Mouse (Mus musculus) forebrain, embryonic 13.5 days (tissue): ENCODE measurements at regions not wholly inside any gene's neighbourhood (a gene's known extent, or its start where the extent isn't known, plus 50 kb on each side); places are given as distances from the start of the nearest gene placed in this dataset.

Source experiments
- ATAC-seq: fragments of 200-750 bp; cut with Nextera tagmentation; 2 replicates; pipeline ENCODE4 v1.8.0; 2017
- H3K27ac ChIP-seq: fragments of 300-500 bp; sonication (generic); 2 replicates; pipeline ENCODE4 v1.5.1; 2015; ENCODE audit warnings: inconsistent platforms, mild to moderate bottlenecking, moderate library complexity
- H3K27me3 ChIP-seq: fragments of 300-500 bp; sonication (generic); 2 replicates; pipeline ENCODE4 v1.6.1; 2015; ENCODE audit warnings: mild to moderate bottlenecking, inconsistent platforms
- H3K36me3 ChIP-seq: fragments of 300-500 bp; sonication (generic); 2 replicates; pipeline ENCODE4 v1.6.1; 2015; ENCODE audit warnings: mild to moderate bottlenecking, inconsistent platforms; ENCODE audit not compliant: poor library complexity, severe bottlenecking
- H3K4me1 ChIP-seq: fragments of 300-500 bp; sonication (generic); 2 replicates; pipeline ENCODE4 v1.6.1; 2015; ENCODE audit warnings: inconsistent platforms
- H3K4me2 ChIP-seq: fragments of 300-500 bp; sonication (generic); 2 replicates; pipeline ENCODE4 v1.6.1; 2015; ENCODE audit warnings: inconsistent platforms, mild to moderate bottlenecking, moderate library complexity
- H3K4me3 ChIP-seq: fragments of 300-500 bp; sonication (generic); 2 replicates; pipeline ENCODE4 v1.5.1; 2015; ENCODE audit warnings: mild to moderate bottlenecking, inconsistent platforms
- H3K9ac ChIP-seq: fragments of 300-500 bp; sonication (generic); 2 replicates; pipeline ENCODE4 v1.6.1; 2015; ENCODE audit warnings: mild to moderate bottlenecking, inconsistent platforms
- H3K9me3 ChIP-seq: fragments of 300-500 bp; sonication (generic); replicated peaks from 2 replicates; pipeline ENCODE4 v1.6.1; 2016; ENCODE audit warnings: inconsistent platforms
- WGBS: fragments of 180-500 bp; shearing (Covaris S2); methylation state at CpG from one replicate; pipeline ENCODE4 v1.1.7; 2015; 5-methylcytosine and 5-hydroxymethylcytosine counted together

GRCm38 (mm10) chr10:37623041-37623440 lies 484.3 kb upstream of the Marcks start:
- peaks cover 15% of the 10 kb centered on the region for H3K4me1 ChIP-seq
- H3K9me3 ChIP-seq: no peaks in the 10 kb centered on the region
- no peak overlapping the region for H3K4me3 ChIP-seq
- H3K36me3 ChIP-seq: no peaks in the 10 kb centered on the region
- H3K9ac ChIP-seq: no peak overlapping the region
- no peak overlapping the region for H3K4me2 ChIP-seq
- no peaks in the 10 kb centered on the region for H3K27me3 ChIP-seq
- ATAC-seq: no peak
- no peak overlapping the region for H3K27ac ChIP-seq

GRCm38 (mm10) chr10:37618606-37619005 lies 479.9 kb upstream of the Marcks start:
- Histone ChIP-seq H3K4me2 (no peak overlapping the region), H3K27ac (no peak overlapping the region), H3K4me1 (peaks cover 17% of the 10 kb centered on the region), H3K4me3 (no peak overlapping the region), H3K36me3 (no peaks in the 10 kb centered on the region), H3K27me3 (no peaks in the 10 kb centered on the region), H3K9me3 (no peaks in the 10 kb centered on the region), H3K9ac (no peak overlapping the region)
- ATAC-seq: no peak
- WGBS: 72% methylated on average over 1 of the region's 1 CpGs

DNA sequence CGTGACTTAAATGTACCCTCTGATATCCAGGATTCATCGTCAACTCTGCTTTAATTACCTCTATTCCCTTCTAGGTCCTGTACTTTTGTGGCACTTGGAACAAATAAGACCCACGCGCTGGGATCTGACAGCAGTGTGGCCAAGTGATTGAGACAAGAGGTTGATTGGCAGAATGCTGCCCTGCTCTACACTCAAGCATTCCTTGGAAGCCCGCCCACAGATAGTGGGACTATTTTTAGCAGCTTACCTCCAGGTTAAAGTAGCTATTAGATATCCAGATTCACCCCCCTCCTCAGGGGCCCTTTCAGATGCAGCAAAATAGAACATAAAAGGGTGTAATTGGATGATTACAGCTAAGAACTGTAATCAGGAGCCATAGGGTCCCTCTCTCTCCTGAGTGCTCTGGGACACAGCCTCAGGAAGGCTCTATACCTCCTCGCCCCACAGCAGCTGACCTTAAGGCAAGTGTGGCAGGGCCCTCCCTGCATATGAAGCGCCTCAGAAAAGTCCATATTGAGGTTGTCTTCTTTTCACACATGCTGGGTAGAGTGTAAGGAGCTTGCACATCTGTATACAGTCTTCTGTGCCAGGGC lies 479.1 kb upstream of the Marcks start:
- ATAC-seq: peak; percentile 45; the same call in 1 of the 2 replicates
- no peak overlapping the region for H3K27ac ChIP-seq
- 41% methylated on average over 7 of the region's 7 CpGs for WGBS

GRCm38 (mm10) chr10:37615926-37616691 lies 477.4 kb upstream of the Marcks start:
- WGBS: 66% methylated on average over 4 of the region's 4 CpGs
- no peak for ATAC-seq
- H3K4me3 ChIP-seq: no peak overlapping the region
- no peak overlapping the region for H3K9ac ChIP-seq
- no peaks in the 10 kb centered on the region for H3K27me3 ChIP-seq
- H3K4me1 ChIP-seq: peaks cover 17% of the 10 kb centered on the region
- H3K4me2 ChIP-seq: no peak overlapping the region
- H3K36me3 ChIP-seq: no peaks in the 10 kb centered on the region
- no peak overlapping the region for H3K27ac ChIP-seq
- no peaks in the 10 kb centered on the region for H3K9me3 ChIP-seq

More for the DNA sequence above, 479.1 kb upstream of the Marcks start:
- Histone ChIP-seq H3K4me3 (no peak overlapping the region), H3K4me1 (peaks cover 17% of the 10 kb centered on the region), H3K4me2 (no peak overlapping the region), H3K27me3 (no peaks in the 10 kb centered on the region), H3K9me3 (no peaks in the 10 kb centered on the region), H3K36me3 (no peaks in the 10 kb centered on the region), H3K9ac (no peak overlapping the region)

DNA sequence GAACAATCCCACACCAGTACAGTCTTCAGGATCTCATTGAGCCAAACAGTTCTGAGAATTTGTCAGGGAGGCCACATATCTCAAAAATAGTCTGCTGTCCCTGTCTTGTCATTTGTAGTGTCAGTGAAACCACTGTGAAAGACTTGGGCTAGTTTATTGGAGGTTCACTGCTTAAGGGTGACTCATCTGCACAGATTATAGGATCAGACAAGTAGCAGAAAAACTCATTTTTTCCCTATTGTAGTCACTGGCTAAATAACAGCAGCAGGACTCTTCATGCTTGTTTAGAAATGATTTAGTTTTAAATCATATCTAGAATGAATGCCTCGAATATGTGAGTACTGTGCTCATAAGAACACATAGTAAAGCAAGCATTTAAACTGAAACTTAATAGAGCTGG lies 475.2 kb upstream of the Marcks start:
- ATAC-seq: no peak
- 86% methylated on average over 1 of the region's 1 CpGs for WGBS

DNA sequence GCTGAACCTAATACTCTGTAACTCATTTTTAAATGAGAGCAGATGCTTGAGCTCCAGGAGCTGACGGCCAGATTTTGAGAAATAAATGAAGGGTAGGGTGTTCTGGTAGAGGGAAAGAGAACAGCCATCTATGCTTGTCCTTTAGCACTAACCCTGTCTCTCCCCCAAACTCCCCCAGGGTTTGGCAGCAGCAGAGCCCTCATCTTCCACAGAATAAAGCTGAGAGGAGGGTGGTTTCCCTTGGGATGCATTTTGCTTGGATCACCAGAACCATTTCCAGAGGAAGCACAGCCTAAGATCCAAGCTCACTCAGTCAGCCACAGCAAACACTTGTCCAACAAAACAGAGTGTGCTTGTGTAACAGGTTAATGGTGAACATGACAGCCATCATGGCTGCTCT lies 464.8 kb upstream of the Marcks start:
- WGBS: 80% methylated on average over 1 of the region's 1 CpGs
- no peak for ATAC-seq
- Histone ChIP-seq H3K9me3 (no peaks in the 10 kb centered on the region), H3K4me3 (no peak overlapping the region), H3K36me3 (no peaks in the 10 kb centered on the region), H3K27me3 (no peaks in the 10 kb centered on the region), H3K27ac (no peak overlapping the region), H3K4me1 (no peaks in the 10 kb centered on the region), H3K9ac (no peak overlapping the region), H3K4me2 (no peak overlapping the region)

More for the DNA sequence above, 475.2 kb upstream of the Marcks start:
- no peaks in the 10 kb centered on the region for H3K9me3 ChIP-seq
- no peaks in the 10 kb centered on the region for H3K36me3 ChIP-seq
- H3K27ac ChIP-seq: no peak overlapping the region
- H3K27me3 ChIP-seq: no peaks in the 10 kb centered on the region
- no peak overlapping the region for H3K4me2 ChIP-seq
- H3K9ac ChIP-seq: no peak overlapping the region
- peaks cover 17% of the 10 kb centered on the region for H3K4me1 ChIP-seq
- no peak overlapping the region for H3K4me3 ChIP-seq

GRCm38 (mm10) chr10:37602936-37603335 lies 464.2 kb upstream of the Marcks start:
- H3K27ac ChIP-seq: no peak overlapping the region
- no peak for ATAC-seq
- no peaks in the 10 kb centered on the region for H3K36me3 ChIP-seq
- H3K4me3 ChIP-seq: no peak overlapping the region
- WGBS: 82% methylated on average over 2 of the region's 2 CpGs
- H3K4me1 ChIP-seq: no peaks in the 10 kb centered on the region
- H3K9me3 ChIP-seq: no peaks in the 10 kb centered on the region
- H3K9ac ChIP-seq: no peak overlapping the region
- no peaks in the 10 kb centered on the region for H3K27me3 ChIP-seq
- H3K4me2 ChIP-seq: no peak overlapping the region

DNA sequence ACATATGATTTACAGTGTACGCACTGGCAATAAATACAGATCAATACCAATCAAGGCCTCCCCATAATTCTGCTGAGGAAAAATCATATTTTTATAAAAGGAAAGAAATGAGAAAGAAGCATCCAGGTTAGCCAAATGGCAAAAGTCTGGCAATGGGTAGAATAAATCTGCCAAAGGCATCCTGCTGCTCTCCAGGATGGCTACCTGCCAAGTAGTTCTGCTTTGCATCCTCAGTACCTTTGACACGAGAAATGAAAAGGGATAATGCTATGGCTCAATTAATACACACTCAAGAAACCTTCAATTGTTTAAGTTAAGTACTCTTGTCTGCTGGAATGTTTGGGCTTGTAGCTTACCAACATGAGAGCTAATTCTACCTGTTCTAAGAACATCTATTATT lies 451.2 kb upstream of the Marcks start:
- H3K27me3 ChIP-seq: no peaks in the 10 kb centered on the region
- ATAC-seq: no peak
- no peak overlapping the region for H3K27ac ChIP-seq
- 57% methylated on average over 2 of the region's 2 CpGs for WGBS
- H3K9me3 ChIP-seq: no peaks in the 10 kb centered on the region
- no peak overlapping the region for H3K9ac ChIP-seq
- H3K36me3 ChIP-seq: no peaks in the 10 kb centered on the region
- no peak overlapping the region for H3K4me2 ChIP-seq
- H3K4me3 ChIP-seq: no peak overlapping the region
- no peaks in the 10 kb centered on the region for H3K4me1 ChIP-seq

DNA sequence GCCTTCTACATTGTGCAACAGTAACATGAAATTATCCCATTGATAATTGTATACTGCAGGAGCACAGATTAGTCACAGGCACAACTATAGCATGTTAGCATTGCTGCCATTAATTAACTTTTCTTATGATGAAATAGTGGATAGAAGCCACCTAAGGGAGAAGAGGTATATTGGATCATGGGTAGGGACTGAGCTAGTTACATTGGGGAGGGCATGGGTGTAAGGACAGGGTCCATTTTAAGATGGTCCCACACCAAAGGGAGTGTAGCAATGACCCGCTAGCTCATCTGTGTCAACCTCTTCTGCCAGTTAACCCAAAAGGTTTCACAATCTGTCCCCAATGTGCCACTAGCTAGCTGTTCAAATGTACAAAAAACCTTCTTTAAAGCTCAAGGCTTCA lies 450.3 kb upstream of the Marcks start:
- Histone ChIP-seq H3K4me1 (no peaks in the 10 kb centered on the region), H3K27me3 (no peaks in the 10 kb centered on the region), H3K4me3 (no peak overlapping the region), H3K36me3 (no peaks in the 10 kb centered on the region), H3K4me2 (no peak overlapping the region), H3K27ac (no peak overlapping the region), H3K9me3 (no peaks in the 10 kb centered on the region), H3K9ac (no peak overlapping the region)
- no peak for ATAC-seq
- 100% methylated on average over 1 of the region's 1 CpGs for WGBS

GRCm38 (mm10) chr10:37571171-37571570 lies 432.5 kb upstream of the Marcks start:
- Histone ChIP-seq H3K9me3 (no peaks in the 10 kb centered on the region), H3K4me1 (no peaks in the 10 kb centered on the region), H3K36me3 (no peaks in the 10 kb centered on the region), H3K4me3 (no peak overlapping the region), H3K4me2 (no peak overlapping the region), H3K27ac (no peak overlapping the region), H3K9ac (no peak overlapping the region), H3K27me3 (no peaks in the 10 kb centered on the region)
- 93% methylated on average over 2 of the region's 2 CpGs for WGBS
- ATAC-seq: no peak

- H3K27ac ChIP-seq: no peak overlapping the region
- H3K9me3 ChIP-seq: no peaks in the 10 kb centered on the region
- no peaks in the 10 kb centered on the region for H3K36me3 ChIP-seq
- H3K27me3 ChIP-seq: no peaks in the 10 kb centered on the region
- WGBS: 97% methylated on average over 2 of the region's 2 CpGs
- no peak overlapping the region for H3K4me2 ChIP-seq
- H3K4me1 ChIP-seq: no peaks in the 10 kb centered on the region
- H3K9ac ChIP-seq: no peak overlapping the region
- ATAC-seq: no peak
- H3K4me3 ChIP-seq: no peak overlapping the region
Measured at GRCm38 (mm10) chr10:37561705-37562104, 423.0 kb upstream of the Marcks start.

- no peaks in the 10 kb centered on the region for H3K36me3 ChIP-seq
- no peak overlapping the region for H3K9ac ChIP-seq
- WGBS: 89% methylated on average over 2 of the region's 2 CpGs
- no peaks in the 10 kb centered on the region for H3K9me3 ChIP-seq
- no peaks in the 10 kb centered on the region for H3K4me1 ChIP-seq
- no peak overlapping the region for H3K4me2 ChIP-seq
- H3K27ac ChIP-seq: no peak overlapping the region
- H3K27me3 ChIP-seq: no peaks in the 10 kb centered on the region
- no peak overlapping the region for H3K4me3 ChIP-seq
- no peak for ATAC-seq
Measured at GRCm38 (mm10) chr10:37549446-37549845, 410.7 kb upstream of the Marcks start.

GRCm38 (mm10) chr10:37540703-37541102 lies 402.0 kb upstream of the Marcks start:
- no peak overlapping the region for H3K9ac ChIP-seq
- no peaks in the 10 kb centered on the region for H3K9me3 ChIP-seq
- H3K4me2 ChIP-seq: no peak overlapping the region
- no peaks in the 10 kb centered on the region for H3K36me3 ChIP-seq
- 77% methylated on average over 1 of the region's 1 CpGs for WGBS
- H3K4me1 ChIP-seq: no peaks in the 10 kb centered on the region
- H3K4me3 ChIP-seq: no peak overlapping the region
- H3K27ac ChIP-seq: no peak overlapping the region
- no peak for ATAC-seq
- H3K27me3 ChIP-seq: no peaks in the 10 kb centered on the region
